Mouse (Mus musculus) brain, embryonic 18.5 days (tissue): ENCODE measurements at regions not wholly inside any gene's neighbourhood (a gene's known extent, or its start where the extent isn't known, plus 50 kb on each side); places are given as distances from the start of the nearest gene placed in this dataset.

ENCODE experiments used
- DNase-seq: peaks from one replicate; pipeline ENCODE4 v3.0.0-alpha.2; 2012; ENCODE audit warnings: low read depth, low spot score

DNA sequence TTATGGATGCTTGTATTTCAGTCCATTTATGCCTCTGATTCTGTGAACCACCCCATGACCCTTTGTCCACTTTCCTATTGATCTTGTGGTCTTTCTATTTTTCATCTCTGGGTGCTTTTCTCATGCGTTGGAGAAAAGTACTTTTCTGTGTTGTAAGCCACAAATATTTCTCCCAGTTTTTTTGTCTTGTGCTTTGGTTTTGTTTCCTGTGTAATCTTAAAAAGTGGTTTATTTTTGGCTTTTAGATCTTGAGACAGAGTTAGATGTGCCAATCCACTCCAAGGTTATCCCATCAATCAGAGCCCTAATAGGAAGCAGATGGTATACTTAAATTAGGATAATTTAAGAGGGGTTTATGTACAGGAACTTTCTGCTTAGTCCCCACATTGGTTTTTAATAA is 50.0 kb upstream of the Slc22a23 start:
- DNase-seq: no peak
